Mouse (Mus musculus): Measurements from ENCODE around the gene Myo18a.

DNA sequence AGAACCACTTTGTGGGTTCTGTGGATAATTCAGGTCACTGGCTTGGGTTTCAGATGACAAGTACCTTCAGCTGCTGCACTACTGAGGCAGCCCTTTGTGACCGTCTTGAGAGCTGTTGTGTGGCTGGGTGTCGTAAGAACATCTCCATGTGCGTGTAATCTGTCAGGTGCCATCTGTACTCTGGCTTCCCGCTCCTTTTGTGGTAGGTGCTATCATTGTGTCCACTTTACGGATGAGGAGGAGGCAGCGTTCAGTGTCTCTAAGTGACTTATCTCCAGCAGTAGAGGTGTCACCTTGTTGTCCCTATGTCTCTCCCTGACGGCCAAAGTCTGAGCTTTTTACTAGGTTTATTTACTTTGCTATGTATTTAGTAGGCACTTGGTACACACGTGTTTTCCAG is 7.3 kb downstream of the Myo18a start:
- TF ChIP-seq CTCF (IDR thresholded peaks at IDR 0.05; ENCODE audit: low read depth) (no peak), EP300 (optimal IDR thresholded peaks at IDR 0.05) (no peak)
